Mouse (Mus musculus) thymus, postnatal 25 days (tissue): Measurements from ENCODE around the gene Ccdc12.
"Not testable (repeated sequence)": the region's sequence is repeated elsewhere in the genome, so short reads cannot be mapped to it uniquely, and the experiment has no call there.

Source experiments
- DNase-seq: peaks from one replicate; pipeline ENCODE4 v3.0.0; 2022

Gene Ccdc12

DNA sequence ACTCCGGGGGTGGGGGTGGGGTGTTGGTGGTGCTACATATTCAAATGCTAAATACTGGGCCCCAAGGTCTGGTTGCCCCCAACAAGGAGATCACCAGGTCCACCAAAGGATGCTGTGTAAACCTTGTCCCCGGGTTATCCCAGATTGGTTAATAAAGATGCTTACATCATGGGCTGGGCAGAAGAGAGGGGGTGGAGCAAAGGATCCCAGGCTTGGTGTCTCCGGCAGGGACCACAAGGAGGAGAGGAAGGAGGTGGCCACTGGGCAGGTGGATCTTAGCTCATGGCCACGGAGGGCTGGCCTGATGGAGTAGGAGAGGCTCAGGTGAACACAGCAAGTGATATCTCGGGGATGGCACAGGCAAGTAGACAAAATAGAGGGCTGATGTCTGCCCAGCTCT lies 22.6 kb downstream of the Ccdc12 start:
- no peak for DNase-seq

DNA sequence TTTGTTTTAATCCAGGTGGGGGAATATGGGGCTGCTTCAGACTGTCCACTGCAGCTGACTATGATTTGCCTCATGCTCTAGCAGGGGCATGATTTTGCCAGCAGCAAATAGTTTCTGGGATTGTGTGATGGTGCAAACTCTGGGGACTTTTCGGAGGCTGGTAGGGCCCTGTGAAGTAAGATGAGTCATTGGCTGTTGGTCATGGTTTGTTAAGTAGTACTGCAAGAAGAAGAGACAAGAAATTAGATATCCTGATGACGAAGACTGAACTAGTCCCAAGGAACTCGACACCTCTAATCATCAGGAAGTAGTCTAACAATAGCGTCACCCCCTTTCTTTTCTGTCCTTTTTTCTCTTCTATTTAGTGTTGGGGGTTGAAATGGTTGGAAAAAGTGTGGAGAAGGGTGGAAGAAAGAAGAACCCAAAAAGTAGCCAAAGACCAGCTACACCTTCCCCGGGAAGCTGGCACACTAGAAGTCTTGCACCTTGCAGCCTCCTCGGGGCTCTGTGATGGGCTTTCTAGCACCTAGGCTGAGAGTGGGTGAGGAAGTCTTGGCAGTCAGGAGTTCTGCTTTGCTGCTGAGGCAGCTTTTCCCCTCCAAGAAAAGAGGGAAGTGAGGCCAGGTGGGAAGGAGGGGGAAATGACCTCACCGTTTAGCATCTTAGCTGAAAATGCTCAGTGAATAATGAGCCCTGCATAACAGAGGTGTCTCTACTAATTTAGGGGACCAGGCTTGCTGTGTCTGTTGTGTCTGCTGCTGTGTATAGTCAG lies 24.6 kb downstream of the Ccdc12 start:
- DNase-seq = no peak

DNA sequence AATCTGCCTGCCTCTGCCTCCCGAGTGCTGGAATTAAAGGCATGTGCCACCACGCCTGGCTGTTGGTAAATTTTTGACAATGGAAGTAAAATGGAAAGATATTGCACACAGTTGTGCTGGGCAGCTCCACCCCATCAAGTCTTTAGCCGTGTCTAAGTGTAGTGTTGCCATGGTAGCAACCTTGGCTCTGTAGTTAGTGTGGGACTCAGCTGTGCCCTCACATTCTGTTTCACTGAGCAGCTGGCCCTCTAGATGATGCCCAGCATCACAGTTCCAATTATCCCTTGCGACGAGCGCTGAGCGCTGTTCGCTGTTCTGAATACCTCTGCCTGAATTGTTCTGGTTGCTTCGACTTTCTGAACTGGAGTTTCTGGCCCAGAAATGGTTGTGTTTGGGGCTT lies 25.5 kb downstream of the Ccdc12 start:
- no peak for DNase-seq

DNA sequence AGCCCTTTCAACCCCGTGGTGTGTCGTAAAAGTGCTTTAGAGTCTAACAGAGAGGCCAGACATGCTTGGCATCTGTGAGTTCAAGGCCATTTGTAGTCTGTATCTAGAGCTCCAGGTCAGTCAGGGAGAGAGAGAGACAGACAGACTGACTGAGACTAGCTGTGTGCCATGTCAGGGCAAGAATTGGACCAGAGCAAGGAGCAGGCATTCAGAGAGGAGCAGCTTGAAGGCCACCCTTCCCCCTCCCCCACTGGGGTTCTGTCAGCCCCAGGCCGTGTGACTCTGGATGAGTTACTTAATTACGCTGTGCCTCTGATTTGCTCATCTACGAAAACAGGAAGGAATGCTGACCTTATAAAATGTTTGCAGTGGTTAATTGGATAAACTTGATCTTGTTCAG lies 26.0 kb downstream of the Ccdc12 start:
- DNase-seq = no peak

DNA sequence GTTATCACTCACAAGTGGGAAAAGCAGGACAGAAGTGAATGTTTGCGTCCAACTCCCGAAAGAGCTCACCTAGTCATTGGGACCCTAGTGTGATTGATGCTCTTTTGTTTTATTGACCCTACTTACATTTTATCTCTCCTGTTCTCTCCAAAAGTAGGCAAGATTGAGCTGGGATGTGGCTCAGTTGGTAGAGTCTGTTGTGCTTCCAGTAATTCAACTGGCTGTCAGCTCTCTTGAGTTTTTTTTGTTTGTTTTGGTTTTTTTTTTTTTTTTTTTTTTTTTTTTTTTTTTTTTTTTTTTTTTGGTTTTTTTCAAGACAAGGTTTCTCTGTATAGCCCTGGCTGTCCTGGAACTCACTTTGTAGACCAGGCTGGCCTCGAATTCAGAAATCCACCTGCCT lies 26.4 kb downstream of the Ccdc12 start:
- not testable (repeated sequence) for DNase-seq

DNA sequence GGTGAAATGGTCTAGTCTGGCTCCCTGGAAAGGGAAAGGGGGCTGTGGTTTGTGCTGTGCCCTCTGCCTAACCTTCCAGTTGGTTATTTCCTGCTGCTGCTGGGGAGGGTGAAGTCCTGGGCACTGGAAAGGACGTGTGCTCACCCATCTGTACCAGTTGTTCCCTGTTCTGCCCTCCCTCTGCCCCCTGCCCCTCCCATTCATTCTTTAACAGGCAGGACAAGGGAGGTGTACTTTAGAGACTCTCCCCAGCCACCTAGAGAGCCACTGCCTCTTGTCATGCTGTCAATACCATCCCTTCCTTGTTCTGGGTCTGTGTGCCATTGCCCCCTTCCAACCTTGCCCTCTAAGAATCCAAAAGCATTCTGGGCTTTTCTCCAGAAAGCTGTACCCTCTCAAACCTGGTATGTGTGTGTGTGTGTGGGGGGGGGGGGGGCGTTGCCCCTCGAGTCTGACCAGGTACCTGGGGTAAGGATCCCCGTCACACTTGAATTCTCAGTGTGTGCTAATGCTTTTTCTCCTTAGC lies 27.3 kb downstream of the Ccdc12 start:
- no peak for DNase-seq

DNA sequence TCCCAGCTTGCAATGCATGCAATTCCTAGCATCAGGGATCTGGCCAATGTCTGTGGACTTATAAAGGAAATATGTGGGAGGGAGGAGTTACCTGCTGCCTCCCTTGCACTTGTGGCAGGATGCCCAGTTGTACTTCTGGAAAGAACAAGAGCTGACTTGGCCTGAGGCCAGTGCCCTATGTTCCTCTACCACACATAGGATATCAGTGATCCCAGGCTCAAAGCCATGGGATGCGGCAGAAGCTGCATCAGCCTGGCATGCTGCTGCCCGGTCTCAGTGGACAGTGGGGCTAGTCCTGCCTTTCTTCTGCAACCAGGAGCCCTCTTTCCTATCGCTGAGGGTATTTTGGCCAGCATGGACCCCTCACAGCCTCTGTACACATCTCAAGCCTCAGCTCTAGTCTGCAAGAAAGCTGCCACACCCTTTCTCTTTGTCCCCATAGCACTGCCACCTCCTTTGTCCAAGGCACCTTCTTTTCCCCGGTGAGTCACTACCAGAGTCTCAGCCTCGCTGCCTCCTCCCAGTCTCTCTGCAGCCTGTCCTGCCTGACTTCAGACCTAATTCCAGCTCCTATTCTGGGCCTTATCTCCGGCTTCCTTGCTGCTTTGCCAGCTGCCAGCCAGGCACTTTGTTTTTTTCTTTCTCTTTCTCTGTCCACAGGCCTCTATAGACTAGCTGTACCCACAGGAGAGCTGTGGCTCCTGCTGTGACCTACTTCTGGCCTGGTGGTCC lies 28.0 kb downstream of the Ccdc12 start:
- DNase-seq = peak; percentile 5

DNA sequence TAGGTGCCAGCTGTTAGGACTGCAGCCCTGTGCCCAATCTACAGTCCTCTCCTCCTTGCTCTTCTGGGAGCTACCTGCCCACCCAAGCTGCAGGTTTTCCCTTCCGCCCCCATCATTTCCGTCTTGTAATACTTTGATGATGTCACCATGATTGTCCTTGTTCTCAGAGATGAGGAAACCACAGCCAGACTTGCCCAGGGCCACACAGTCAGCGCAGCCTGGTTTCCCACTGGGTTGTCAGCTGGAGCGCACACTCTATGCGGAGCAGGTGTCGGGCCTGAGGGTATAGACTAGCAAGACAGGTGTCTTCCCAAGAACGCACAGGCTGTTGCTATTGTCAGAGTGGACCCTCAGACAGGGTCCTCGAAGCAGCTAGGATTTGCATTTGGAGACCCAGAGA lies 28.9 kb downstream of the Ccdc12 start:
- DNase-seq = peak; percentile 13

DNA sequence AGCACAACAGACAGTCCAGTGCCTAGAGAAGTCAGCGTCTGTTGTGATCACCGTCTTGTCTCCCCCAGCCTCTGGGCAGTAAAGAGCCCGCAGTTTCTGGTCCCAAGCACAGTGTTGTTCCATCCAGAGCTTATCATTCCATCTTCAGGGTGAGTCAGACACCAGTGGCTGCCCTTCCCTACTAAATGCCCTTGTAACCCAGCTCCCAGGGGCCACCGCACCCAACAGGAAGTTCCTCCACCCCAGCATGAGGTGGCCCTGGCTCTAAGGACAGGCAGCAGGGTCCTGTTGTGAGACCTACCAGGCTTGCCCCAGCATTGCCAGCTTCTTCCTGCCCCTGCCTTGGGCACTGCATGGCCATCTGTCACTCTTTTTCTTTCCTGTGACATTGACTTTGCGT lies 29.3 kb downstream of the Ccdc12 start:
- no peak for DNase-seq

DNA sequence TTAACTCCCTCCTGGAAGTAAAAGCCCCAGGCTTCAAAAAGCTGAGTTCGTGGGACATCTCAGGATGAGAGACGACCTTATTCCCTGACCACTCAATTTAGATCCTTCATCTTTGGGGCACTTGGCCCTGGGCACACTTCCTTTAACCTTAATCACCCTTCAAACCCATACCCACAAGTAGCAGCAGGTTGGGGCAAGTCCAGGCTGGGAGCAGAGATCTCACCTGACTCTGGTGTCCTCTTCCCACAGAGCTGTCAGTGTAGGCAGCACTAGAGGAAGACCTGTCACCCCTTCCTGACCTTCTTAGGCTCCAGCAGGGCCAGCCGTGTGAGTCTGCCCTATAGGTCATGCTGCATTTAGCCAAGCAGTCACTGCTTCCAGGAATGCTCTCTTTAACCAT lies 30.2 kb downstream of the Ccdc12 start:
- DNase-seq = no peak

DNA sequence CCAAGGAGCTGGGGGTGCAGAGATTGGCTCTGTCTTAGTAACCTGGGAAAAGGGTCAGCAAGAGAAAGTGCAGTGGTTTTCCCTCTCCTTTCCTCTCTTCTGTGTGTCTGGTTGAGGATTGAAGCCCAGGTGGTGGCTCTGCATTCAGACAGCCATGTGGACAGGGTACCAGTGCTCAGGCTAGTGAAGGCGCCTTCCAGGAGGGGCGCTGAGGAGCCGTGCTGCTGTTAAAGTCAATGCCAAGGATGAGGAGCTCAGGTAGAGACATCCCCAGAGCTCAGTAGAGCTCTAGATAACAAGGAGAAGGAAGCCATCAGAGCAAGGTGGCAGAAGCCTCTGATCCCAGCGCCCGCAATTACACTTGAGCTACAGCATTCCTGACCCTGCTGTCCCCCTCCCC lies 30.8 kb downstream of the Ccdc12 start:
- DNase-seq = no peak

DNA sequence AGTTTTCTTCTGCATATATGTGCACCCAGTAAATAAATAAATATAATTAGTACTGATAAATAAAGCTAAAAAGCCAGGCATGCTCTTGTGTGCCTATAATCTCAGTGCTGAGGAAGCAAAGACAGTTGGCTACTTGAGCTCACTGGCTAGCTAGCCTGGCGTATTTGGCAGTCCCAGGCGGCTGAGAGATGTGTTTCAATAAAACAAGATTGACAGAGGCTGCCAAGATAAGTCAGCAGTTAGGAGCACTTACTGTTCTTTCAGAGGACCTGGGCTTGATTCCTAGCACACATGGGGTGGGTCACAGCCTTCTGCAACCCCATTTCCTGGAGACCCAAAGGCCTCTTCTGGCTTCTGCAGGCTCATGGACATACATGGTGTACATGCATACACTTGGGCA lies 31.5 kb downstream of the Ccdc12 start:
- DNase-seq = no peak

DNA sequence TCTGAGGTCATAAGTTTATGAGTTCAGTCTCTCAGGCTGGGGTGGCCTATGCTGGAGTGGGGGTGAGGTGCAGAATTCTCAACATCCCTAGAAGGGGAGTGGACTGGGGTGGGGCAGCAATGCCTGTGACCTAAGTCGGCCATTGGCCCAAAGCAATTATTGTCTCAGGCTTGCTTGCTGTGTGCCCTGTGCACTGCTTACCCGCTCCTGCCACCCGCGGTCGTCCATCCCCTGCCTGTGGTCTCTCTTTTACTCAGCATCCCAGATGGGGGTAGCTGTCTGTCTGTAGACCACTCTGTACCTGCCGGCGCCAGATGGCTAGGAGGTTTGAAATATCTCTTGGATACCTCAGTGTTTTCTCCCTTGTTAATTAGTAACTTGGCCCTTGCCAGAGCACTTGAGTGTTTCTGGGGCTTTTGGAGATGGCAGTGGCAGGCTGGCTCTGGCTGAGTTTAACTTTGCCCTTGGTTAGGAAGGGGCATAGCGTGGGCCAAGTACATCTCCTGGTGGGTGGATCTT lies 33.0 kb downstream of the Ccdc12 start:
- no peak for DNase-seq

DNA sequence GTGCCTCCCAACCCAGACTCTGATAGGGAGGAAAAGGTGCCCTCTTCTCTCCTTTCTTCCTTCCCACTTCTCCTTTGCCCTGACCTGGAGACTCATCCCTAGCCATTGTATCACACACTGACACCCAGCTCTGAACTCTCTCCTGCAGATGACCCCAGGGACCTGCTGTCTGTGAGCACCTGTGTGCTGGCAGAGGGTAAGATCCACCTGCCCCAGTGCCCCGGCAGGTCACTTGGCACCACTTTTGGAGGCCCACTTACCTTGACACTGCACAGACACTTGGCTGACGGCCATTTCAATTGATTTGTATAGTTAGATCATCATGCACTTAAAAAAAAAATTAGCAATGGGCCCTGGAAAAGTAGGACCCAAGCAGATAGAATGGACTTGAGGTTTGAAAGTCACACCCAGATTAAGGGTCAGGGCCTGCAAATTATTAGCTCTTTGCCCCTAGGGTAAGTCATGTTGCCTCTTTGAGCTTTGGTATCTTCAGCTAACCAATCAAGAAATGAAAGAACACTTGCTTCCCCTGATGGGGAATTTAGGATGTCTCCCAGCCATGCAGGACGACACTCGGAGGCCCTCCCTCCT lies 39.0 kb downstream of the Ccdc12 start:
- no peak for DNase-seq

DNA sequence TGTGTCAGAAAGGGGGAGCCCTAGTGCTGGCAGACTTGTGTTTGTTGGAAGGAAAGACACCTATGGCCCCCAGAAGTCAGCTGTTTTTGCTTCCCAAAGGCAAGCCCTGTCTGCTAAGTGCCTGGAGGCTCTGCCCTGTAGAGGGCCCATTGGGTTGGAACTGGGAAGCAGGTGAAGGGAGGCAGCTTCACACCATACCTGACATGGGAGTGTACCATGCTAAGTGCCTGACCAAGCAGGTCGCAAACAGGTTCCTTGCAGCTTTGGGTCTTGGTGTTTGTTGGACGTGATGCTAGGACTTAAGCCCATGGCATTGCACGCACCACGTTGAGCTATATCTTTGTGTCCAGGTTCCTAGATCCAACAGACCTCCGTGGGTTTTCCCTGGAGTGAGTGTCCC lies 40.1 kb downstream of the Ccdc12 start:
- DNase-seq = no peak

DNA sequence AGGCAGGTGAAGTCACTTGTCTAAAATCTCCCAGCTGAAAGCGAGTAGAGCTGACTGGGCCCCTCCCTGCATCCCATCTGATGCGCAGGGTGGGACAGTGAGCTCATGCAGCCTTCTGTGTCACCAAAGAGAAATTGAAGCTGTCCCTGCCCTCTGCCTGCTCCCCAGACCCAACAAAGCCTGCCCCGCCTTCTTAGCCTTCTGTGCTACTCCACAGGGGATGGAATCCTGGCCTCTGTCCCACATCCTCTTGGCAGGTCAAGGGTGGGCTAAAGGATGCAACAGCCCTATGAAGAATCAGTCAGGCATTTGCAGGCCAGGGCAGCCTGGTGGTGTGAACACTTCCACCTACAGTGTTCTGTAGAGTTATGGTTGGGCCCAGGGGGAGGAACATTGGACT lies 41.2 kb downstream of the Ccdc12 start:
- no peak for DNase-seq

DNA sequence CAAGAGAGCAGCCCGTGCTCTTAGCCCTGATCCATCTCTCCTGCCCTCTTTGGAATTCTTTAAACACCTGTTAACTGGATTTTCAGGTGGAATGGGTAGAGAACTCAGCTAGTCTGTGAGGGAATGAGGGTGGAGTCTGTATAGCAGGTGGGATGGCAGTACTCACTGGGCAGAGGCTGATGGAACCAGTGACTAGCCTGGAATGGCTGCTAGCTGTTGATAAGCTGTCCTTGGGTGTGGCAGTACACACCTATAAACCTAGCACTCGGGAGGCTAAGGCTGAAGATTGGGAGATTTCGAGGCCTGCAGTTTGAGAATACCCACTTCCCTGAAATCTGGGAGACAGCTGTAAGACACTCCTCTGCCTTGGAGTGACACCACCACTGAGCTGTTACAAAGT lies 43.3 kb downstream of the Ccdc12 start:
- DNase-seq = no peak

DNA sequence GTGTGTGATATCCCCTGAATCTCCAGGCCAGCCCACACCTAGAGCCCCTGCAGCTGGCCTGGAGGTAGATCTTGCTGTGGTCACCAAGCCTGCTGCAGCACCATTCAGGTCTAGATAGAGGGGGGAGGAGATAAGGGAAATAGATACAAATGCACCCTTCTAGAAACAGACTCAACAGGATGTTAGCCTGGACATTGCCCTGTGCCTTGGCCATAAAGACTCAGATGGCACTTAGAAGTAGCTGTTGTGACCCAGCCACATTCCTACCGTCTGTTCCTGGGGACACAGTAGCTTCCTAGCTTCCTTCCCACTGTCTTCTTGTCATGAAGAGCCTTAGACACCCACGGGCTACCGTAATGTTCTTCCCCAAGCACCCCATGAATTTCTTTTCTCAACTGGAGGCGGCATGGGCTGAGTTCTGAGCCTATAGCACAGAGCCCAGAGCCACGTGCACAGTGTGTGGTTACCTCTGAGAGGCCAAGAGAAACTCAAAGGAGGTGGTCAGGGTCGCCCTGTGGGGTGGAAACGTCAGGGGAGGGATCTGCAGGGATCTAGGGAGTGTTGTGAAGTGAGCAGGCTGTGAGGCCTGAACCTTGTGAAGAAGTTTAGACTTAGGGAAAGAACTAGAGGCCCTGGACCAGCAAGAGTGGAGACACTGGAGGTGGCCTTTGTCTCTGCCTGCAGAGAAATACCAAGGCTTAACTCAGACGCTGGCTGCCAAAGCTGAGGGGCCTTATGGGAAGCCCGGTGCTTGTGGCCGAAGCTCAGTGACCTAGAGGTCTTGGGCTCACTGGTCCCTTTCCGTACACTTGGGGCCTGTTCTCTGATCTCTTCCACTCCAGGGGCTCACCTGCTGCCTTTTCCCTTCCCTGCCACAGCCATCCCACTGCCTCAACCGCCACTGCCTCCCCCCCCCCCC lies 45.1 kb downstream of the Ccdc12 start:
- no peak for DNase-seq

DNA sequence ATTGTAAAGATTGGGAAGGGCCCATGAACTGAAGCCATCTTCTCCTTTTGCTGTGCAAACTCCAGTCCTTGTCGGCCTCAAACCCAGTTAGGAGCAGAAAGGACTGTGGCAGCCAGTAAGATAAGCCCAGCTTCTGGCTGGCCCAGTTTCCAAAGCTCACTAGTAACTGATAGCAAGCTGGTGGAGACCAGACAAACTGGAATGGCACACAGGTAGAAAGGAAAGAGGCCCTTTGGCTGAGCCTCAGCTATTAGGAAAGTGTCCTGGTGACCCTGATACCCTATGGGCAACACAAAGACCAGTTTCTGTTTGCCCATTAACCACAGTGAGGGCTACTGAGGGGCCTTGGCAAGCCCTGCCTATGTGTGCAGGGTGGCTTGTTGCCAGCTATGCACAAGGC lies 46.5 kb downstream of the Ccdc12 start:
- no peak for DNase-seq

DNA sequence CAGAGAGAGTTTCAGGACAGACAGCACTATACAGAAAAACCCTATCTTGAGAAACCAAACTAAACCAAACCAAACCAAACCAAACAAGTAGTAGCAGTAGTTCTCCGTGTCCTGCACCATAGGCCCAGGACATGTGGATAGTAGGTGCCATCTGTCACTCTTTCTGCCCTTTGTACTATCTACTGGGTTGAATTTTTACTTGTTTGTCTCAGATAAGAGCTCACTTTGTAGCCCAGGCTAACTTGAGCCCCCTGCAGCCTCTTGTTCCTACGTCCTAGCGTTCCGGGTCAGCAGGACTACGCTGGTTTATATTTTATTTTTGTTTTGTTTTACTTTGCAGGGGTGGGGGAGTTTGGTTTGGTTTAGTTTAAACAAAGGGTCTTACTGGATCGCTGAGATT lies 47.6 kb downstream of the Ccdc12 start:
- no peak for DNase-seq

DNA sequence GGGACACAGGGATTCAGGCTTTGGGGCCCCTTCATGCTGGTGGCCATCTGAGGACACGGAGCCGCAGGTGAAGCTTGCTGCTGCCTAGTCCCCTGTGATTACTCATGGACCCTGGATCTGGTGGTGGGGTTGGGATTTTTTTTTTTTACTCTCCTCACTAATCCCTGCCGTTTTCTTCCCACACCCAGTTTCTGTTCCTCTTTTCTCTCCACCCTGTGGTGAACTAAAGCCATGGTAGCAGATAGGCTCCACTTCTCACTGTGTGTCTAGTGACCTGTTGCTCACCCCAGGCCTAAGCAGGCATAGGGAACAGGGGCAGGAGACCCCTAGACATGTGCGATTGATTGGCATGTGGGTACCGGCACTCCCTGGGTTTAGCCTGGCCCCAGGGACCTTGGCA lies 50.5 kb downstream of the Ccdc12 start:
- DNase-seq = no peak

DNA sequence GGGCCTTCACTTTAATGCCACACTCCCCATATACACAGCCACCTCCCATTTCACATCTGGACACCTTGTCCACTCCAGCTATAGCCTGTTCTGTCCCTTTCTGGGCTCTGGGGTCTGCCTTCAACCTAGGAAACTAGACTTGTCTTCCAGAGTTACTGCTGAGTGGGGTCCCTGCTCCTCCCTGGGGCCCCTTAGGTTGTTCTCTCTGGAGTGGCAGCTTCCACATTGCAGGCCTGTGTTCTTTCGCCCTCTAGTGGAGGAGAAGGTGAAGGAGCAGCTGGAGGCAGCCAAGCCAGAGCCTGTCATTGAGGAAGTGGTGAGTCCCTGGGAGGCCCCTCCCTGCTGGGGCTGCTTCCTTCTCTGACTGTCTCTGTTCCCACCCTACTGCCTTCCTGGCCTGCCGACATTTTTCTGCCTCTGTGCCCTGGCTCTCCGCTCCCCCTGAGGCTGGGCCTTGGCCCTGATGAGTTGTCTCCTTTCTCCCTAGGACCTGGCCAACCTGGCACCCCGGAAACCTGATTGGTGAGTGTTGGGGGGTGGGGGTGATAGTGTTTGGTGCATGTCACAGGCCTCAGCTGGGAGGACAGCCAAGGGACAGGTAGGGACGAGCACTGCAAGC lies 53.4 kb downstream of the Ccdc12 start:
- peak; percentile 88 for DNase-seq
